Mouse (Mus musculus): Measurements from ENCODE around the gene Tmem40.

The Tmem40 gene

GRCm38 (mm10) chr6:115701302-115701701 lies 60.9 kb downstream of the Tmem40 start:
- peak in 1 of 2 experiments; percentile 19 for DNase-seq (ENCODE audit: low spot score in 2 of 2)

GRCm38 (mm10) chr6:115700778-115701177 lies 61.4 kb downstream of the Tmem40 start:
- no peak for DNase-seq (ENCODE audit: low spot score in 2 of 2)

GRCm38 (mm10) chr6:115698699-115699098 lies 63.5 kb downstream of the Tmem40 start:
- peak in 1 of 2 experiments; percentile 38 for DNase-seq (ENCODE audit: low spot score in 2 of 2)

DNA sequence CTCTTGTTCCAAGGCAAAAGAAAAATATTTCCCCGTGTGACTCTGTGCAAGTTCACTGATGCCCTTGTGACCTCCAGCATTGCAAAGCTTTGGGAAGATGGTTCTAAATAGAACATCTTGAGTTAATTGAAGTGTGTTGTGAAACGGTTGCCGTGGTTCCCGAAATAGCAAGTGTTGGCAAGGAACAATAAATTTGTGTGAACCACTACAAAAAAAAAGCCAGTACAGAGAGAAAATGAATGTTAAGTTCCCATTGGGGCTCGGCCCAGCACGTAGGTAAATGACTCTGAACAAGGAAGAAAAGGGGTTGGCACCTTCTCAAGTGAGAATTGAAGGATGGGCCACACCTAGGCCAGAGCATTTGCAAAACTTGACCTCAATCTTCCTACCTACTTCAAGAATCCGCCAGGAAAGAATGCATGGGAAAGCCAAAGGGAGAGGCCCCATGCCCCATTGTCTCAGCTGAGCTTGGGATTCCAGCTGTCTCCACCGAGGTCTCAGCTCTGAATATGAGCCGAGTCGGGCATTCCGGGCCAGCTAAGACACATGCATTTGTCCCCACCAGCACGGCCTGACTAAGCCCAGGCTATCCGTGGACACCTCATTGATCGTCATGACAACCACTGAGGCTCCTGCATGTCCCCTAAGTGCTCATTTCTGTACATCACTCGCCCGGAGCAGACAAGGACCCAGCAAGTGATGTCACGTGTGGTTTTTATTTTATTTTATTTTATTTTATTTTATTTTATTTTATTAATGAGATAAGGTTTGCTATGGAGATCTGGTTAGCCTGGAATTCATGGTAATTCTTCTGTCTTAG lies 64.3 kb downstream of the Tmem40 start:
- no peak for DNase-seq (ENCODE audit: low spot score in 2 of 2)

- DNase-seq (ENCODE audit: low spot score in 2 of 2): no peak
Measured at GRCm38 (mm10) chr6:115696707-115697215, 65.4 kb downstream of the Tmem40 start.

GRCm38 (mm10) chr6:115695124-115695523 lies 67.1 kb downstream of the Tmem40 start:
- DNase-seq (ENCODE audit: low spot score in 2 of 2): no peak

GRCm38 (mm10) chr6:115694441-115694842 lies 67.8 kb downstream of the Tmem40 start:
- no peak for DNase-seq (ENCODE audit: low spot score in 2 of 2)

- peak in 1 of 2 experiments; percentile 34 for DNase-seq (ENCODE audit: low spot score in 2 of 2)
Measured at GRCm38 (mm10) chr6:115692963-115693730, 69.1 kb downstream of the Tmem40 start.

GRCm38 (mm10) chr6:115692163-115692950 lies 69.9 kb downstream of the Tmem40 start:
- no peak for DNase-seq (ENCODE audit: low spot score in 2 of 2)

GRCm38 (mm10) chr6:115690105-115690504 lies 72.1 kb downstream of the Tmem40 start:
- no peak for DNase-seq (ENCODE audit: low spot score in 2 of 2)

- no peak for DNase-seq (ENCODE audit: low spot score in 2 of 2)
Measured at GRCm38 (mm10) chr6:115688589-115688988, 73.6 kb downstream of the Tmem40 start.

- DNase-seq (ENCODE audit: low spot score in 2 of 2): no peak
Measured at GRCm38 (mm10) chr6:115687753-115688152, 74.5 kb downstream of the Tmem40 start.

DNA sequence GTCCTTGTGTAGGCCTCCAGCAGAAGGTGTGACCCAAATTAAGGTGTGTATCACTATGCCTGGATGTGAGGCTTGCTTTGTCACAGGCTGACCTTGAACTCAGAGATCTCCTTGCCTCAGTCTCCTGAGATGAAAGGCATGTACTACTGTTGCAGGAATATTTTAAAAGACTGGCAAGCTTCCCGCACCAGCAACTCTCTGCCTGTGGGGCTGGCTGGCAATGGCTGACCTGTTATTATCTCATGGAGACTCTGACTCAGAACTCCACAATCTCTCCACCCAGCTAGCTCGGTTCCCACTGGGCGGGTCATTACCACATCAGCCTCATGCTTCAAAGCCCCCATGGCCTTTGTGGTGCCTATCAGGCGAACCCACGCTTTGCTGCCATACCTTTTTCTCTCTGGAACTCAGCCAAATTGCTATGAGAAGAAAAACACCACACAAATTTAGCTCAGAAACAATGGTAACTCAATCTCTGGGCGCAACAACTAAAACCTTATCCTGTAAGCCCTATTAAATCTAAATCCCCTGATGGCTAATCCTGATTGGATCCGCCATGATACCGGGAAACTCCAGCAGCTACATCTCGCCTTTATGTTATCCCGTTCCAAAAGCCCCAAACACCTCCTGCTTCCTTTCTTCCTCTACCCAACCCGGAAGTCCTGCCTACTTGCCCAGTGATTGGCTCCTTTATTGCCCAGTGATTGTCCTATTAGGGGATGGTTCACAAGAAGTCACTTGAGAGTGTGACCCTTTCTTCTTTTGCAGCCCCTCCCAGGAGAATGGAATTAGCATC lies 77.2 kb downstream of the Tmem40 start:
- no peak for DNase-seq (ENCODE audit: low spot score in 2 of 2)

DNA sequence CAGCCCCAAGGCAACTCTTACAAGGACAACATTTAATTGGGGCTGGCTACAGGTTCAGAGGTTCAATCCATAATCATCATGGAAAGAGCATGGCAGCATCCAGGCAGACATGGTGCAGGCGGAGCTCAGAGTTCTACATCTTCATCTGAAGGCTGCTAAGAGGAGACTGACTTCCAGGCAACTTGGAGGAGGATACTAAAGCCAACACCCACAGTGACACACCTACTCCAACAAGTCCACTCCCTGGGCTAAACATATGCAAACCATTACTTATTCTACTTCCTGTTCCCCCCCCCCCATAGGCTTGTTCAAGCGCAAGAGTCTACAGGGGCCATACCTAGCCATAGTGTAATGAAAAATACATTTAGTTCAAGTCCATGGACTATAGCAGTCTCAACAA lies 77.9 kb downstream of the Tmem40 start:
- DNase-seq (ENCODE audit: low spot score in 2 of 2): no peak

- DNase-seq (ENCODE audit: low spot score in 2 of 2): no peak
Measured at GRCm38 (mm10) chr6:115681066-115681465, 81.1 kb downstream of the Tmem40 start.
